Mouse (Mus musculus) layer of hippocampus, postnatal 10 days (tissue): ENCODE results near the gene Txnrd1. TPM values are rescaled to one million over a fixed set of nuclear protein-coding genes. Genes with fewer than 3 reads are reported as not detected.

ENCODE experiments used
- DNase-seq, 2 experiments: peaks; one replicate each; pipeline ENCODE4 v3.0.0; 2021; ENCODE audit warnings: low spot score in 2 of 2
- total RNA-seq, 2 experiments: library from RNA; stranded (reverse); gene quantifications; 2 replicates each; pipeline ENCODE4 v1.2.3; 2021

Gene Txnrd1
- total RNA-seq, 2 experiments from 2014 or later: 74.1 to 77.4 TPM

DNA sequence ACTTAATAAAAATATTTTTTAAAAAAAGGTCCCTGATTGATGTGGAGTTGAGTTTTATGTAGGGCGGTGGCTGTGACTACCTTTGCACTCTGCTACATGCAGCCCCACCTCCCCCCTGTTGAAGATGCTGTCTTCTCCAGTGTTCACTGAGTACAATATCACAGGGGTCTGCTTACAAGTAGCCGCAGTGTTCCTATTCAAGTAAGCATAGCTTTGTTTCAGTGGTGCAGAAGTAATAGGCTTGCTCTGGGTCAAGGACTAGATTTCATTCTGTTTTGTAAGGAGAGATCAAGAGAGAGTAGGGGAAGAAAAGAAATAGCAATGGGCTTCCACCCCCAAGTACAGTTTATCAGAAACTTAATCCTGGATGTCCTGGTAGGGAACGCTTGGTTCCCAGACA lies 16.2 kb upstream of the Txnrd1 start:
- no peak for DNase-seq

DNA sequence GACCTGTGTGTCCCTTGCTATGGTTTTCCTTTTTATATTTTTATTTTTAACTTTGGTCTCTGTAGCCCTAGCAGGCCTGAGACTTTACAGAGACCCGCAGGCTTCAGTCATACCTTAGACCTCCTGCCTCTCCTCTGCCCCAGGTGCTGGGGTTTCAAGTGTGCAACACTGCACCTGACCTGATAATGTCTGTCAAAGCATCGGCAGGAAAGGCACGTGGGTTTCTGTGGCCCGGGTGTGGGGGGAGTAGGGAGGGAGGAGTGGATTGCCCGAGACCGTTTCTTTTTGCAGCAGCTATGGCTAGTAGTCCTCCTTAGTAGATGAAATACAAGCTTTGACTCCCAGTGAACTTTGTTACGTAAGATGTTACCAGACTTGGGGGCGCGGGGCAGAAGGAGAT lies 15.8 kb upstream of the Txnrd1 start:
- DNase-seq: no peak

DNA sequence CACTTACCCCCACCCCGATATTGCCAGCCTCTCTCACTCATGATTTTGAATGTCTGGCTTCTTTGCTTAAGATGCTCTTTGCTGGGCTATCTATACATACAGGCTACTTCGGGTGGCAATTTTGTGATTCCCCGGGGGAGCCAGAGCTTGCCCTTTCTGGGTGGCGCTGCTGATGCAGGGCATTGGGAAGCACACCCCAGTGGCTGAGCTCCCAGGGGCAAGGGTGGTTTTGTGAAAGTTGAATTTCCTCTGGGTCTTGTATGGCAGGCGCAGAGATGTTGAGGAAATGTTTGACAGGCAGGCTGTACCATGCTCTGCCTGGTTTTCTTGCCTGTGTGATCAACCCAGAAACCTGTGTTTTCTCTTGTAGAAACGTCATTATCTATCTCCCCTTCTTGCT lies 15.1 kb upstream of the Txnrd1 start:
- DNase-seq: no peak

DNA sequence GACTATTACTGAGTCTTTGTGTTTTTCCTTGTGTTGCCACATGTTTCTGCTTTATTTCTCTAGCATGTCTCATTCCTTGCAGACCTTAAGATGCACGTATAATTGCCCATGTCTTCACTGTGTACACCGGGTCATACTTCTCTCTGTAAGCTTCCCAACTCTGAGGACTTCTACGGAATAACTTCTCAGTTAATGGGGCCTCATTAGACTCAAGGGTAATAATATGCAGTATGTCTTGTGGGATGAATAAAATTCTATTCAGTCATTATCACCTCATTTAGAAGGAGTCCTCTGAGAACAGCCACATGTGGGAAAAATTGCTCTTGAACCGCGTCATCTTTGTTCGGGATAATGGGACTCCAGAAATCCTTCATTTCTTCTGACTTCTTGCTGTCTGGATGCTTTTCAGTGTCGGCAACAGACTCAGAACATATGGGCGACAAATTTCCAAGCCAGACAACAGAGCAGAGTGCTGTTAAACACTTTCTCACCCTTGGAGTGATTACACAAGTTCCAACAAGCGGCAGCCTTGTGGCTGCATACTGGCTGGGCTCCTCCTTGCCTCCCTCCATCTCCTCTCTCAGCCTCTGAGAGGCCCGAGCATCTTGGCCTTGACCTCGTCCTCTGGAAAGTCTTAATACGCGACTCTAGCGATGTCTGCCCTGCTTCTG lies 10.5 kb upstream of the Txnrd1 start:
- no peak for DNase-seq

DNA sequence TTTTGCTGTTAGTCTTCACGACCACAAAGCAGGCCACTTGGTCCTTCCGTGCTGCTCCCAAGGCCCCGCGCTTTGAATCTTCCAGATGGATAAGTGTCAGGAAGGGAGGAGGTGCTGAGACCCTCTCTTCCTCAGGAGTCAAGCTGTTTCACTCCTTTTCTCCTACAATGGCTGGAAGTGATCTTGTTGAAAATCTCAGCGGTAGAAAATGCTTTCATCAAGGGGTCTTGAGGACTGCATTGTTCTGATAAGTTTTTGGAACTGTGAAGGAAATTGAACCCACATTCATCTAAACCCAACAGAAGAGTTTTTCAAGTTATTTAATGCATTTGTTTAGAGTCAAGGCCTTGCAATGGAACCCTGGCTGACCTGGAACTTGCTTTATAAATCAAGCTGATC lies 10.0 kb upstream of the Txnrd1 start:
- no peak for DNase-seq

DNA sequence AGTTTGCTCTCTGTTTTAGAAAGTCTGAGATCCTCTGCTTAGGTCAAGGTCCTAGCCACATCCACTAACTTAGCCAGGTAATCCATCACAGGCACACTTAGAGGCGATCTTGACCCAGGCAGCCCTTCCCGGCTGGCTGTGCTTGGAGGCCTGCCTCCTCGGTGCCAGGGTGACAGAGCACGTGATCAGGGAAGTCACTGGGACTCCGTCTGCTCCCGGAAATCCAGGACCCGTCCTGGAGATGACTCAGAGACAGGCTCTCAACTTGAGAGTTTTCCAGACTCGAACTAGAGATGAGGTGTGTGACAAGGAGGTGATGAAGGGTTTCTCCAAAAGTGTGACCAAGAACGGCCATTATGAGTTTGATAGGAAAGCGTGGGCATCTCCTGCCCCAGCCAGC lies 9.2 kb upstream of the Txnrd1 start:
- DNase-seq: no peak

DNA sequence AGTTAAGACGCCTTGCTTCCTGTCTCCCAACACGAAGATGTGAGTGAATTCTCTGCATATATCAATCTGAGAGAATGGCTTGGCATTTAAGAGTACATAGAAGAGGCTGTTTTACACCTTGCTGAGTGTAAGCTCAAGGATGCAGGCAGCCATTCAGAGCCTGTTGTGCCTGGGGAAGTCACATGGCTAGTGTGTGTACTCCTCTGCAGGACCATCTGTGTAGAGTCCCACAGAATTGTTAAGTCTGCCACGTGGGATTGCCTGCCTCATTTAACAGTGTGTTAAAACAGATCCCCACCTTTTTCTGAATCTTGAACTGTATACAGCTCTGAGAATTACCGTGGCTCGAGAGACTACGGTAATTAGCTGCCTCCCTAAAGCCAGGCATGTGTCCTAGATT lies 7.2 kb upstream of the Txnrd1 start:
- DNase-seq: no peak

DNA sequence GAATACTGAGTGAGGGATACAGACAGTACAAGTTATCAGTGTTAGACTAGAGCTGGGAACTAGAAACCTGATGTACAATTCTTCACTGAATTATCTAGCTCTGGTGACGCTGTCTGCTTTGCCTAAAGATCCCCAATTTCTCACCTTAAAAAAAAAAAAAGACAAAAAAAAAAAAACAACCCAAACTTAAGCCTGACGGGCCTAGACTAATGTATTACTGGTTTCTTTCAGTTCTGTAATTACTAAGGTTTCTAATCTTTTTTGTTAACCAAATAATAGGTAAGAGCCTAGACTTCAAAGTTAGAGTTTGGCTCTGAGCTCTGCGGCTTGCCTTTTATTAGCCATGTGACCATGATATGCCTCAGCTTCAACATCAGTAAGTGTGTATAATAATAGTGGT lies 2.1 kb downstream of the Txnrd1 start:
- DNase-seq: no peak

DNA sequence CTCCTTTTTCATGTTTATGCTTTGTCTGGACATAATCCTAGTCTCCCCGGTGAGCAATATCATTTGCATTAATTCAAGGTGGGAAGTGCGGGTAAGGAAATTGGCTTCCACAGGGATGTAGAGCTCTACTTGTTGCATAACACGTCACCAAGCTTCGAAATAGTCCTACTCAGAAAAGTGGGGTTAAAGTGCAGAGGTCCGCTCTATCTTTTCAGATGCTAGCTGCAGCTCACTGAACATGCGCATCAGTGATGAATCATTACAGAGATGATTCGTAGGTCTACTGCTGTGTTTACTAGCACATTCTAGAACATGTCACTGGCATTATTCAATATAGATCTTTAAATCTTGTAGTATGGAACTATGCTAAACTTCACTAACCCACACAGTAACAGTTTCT lies 4.6 kb downstream of the Txnrd1 start:
- DNase-seq: no peak

DNA sequence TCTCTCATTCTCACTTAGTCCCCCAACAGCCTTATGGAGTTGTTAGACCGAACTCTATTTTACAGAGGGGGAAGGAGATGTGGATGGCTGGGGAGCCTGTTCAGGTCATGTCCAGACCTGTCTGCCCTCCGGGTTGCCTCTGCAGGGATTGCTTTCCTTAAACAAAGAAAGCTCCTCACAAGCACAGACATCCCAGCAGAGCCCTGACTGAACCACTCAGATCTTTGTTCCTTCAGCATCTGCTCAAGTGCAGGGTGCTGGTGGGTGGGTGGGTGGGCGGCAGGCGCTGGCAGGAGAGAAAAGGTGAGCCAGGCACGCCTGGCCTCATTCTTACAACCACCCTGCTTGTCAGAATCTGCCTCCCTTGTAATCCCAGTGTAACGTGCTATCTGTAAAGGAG lies 10.3 kb downstream of the Txnrd1 start:
- no peak for DNase-seq

DNA sequence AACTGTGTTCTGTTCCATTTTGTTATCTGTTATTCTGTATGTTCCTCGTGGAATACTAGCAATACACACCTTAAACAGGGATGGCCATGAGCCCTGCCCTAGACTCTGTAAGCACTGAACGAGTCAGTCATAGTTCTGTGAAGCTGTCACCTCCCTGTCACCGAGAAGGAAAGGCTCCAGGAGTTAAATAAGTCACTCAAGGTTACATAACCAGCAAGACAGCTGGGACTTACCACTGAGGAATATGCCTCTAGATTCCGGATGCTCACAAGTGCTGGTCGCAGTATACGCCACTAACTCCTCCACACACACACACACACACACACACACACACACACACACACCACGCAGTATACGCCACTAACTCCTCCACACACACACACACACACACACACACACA lies 11.0 kb downstream of the Txnrd1 start:
- DNase-seq: no peak

DNA sequence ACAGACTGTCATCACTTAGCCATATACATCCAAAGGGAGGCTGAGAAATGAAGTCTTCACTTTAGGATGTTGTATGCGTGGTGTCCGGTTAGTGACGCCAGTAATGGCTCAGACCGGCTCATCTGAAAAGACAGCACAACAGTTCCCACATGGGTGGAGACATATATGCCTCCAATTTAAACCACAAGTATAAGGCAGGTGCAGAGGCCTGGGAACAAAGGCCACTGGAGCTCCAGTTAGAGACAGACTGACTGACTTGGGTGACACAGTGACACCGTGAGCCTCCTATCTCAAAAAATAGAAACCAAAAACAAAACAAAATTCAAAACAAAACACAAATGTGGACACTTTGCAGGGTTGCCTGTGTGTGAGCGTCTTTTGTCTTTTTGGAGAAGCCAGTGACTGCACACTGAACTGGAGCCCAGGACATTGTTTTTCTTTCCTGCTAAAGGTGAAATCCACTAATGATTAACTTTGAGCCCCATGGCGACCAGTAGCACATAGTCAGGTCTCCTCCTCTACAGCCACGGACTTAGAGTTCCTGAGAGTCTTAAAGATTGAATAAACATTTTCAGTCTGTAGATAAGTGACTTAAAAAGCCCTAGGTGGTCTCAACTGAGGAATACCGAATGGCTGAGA lies 14.2 kb downstream of the Txnrd1 start:
- no peak for DNase-seq

DNA sequence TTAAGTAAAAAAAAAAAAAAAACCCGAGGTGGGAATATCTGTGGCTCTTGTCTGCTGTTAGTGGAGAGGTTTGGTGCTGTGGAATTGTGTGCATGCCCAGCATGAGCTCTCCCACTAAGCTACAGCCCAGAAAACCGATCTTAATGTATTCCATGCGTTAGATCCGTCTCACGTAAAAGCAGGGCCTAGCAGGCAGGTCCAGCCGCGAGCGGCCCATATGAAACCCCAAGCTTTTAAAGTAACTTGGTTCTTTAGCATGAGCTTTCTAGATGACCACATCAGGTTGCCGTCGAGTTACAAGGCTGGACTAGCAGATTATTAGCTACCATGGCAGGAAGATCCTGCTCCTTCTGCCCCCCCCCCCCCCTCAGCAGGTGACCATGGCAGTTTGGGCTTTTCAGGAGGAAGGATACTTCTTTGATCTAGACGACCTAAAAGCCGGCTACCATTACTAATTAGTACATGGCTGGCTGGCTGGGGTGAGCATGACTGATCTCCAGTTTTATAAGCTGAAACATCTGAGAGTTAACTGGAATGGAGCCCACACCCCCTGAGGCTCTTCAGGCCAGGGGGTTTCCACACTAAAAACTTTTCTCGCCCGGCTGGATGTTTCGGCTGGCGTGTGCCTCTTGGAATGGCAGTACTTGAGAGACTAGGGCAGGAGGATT lies 16.1 kb downstream of the Txnrd1 start:
- no peak for DNase-seq

DNA sequence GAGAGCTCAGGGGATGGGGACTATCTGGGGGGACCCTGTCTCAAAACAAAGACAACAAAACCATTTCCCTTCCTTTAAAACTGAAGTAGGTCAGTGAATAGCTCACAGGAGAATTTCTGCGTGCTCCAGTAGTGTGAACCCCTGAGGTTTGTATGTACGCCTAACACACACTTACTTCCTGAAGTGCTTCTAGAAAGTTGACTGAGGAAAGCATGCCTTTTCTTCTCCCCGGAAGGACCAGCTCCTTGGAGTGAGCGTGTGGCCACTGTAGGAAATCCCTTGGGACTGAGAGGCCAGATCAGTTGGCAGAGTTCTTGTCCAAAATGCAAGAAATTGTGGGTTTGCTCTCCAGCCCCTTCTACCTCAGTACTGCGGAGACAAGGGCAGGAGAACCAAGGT lies 16.6 kb downstream of the Txnrd1 start:
- DNase-seq: no peak

DNA sequence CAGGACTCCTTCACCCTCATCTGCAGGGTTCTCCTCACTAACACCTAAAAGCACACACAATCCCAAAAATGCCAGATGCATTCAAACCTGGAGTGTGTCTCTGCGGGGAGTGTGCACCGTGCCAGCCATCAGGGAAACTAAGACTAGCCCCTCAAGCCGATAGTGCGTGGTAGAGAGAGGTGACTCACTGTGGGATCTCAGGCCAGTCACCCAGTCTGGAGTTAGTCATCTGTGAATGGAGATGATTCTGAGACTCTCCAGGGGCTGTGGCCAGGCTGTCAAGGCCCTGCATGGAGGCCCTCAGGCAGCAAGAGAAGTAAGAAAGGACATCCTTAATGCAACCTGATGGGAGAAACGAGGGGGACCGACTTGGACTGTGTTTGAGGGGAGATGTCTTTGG lies 18.0 kb downstream of the Txnrd1 start:
- no peak for DNase-seq

DNA sequence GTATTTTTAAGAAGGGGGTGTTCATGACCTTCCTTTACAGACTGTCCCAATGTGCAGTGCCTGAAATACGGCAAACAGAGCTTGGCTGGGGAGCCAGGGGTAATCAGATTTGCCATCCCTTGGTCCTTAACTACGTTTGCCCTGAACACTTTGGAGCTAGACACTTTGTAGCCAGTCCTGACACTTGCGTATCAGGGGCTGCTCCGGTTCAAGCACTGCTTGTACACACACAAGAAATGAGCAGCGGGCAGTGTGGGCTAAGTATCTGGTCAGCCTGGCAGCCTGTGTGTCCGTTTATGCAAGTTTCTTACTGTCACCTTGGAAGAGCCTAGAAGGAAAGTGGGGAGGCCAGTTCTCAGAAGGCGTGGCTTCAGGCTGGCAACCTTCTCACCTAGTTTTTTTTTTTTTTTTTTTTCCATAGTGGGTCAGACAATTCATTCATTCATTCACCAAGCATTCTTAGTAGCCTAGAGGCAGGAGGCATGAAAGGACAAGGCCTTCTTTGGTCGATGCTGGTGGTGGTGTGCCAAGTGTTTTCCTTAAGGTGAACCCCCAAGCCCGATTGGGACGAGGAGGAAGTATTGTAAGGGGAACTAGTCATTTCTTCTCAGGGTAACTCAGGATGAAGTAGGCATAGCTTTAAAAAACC lies 24.4 kb downstream of the Txnrd1 start:
- DNase-seq: no peak

DNA sequence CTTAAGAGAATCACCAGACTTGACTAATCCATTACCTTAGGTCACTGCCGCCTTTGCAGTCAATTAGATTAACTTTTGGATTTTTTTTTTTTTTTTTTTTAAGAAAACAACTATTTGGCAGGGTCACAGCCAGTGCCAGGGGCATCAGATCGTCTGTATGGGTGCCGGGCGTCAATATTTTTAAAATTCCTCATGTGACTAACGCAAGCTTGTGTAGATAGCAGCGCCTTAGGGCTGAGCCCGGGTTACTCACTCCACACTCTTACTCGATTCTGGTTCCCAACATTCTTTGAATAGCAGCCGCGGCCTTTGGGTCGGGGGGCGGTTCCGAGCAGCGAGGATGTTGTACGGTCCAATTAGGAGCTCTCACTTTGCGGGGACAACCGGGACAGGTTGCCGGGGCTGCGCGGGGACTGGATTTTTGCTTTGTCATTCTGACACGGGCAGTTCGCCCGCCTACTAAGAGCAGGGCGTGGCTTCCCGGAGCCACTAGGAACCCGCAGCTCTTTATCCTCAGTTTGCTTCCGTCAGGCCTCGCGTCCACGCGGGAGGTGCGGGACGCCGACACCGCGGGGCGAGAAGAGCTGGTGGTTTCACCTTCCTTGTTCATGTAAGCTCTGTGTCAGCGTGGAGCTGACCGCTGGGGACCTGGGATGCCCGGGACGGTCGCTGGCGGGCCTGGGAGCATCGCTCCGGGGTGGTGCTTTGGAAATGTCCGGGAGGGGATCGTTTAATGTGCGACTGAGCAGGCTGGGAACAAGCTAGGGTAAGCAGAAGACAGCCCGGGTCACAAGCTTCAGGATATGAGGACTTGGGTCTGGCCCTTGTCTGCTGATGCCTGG lies 25.2 kb downstream of the Txnrd1 start:
- peak; percentile 83 to 89 for DNase-seq

DNA sequence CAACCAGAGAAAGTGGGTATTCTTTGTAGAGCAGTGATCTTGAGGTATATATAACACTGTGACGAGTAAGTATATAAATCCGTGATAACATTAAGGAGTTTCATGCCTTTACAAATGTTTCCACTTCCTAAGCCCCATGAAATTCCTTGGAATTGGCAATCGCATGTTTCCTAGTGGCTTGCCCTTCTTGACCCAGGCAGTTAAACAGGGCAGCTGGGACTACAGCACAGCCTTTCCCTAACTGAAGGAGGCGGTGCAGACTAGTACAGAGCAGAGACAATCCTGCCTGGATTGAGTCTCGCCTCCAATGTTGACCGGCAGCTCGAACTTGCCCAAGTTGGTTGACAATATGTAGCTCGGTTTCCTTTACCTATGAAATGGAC lies 25.8 kb downstream of the Txnrd1 start:
- DNase-seq: peak; percentile 24 to 45

DNA sequence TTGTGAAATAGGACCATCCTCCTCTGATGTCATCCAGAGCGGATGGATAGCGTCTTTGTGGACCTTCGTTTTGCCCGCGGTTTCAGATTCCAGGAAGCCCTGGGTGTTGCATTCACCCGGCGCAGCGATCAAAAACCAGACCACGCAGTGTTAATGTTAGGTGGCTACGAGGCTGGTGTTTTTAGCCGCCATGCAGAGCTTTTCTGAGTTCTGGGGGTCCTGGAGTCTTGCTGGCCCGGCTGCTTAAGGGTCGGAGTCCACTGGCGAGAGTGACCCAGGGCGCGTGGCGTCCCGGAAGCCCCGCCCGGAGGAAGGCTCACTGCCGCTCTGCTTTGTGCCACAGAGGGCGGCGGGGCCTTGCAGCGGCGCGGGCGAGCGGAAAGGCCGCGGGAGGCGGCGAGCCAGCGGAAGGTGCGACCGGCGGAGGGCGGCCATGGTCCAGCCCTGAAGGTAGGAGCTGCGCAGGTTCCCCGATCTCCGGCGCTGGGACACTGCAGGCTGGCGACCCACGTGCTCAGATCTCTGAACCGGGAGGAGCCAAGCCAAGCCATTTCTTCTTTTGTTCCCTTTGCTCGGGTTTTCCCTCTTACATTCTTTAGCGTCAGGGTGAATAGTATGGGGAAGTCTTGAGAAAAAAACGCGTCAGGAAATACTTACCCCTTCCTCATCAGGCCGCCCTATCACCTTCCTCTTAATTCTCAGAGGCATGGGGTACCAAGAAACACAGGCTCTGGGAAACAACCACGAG lies 26.6 kb downstream of the Txnrd1 start:
- DNase-seq: peak; percentile 57 to 71

DNA sequence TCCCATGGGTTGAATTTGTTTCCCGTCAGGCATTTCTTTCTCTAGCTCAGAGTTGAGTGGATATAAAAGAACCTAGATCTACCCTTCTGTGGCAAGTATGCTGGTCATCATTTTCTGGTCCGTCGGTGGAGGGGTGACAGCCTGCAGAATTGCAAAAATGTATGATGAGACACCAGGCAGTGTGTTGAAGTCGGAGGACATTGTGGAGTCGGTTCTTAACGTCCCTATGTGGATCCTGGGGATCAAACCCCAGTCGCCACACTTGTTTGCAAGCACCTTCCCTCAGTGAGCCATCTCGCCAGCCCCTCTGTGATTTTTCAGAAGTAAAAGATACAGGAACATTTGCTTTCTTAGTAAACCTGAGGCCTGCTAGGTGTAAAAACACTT lies 27.2 kb downstream of the Txnrd1 start:
- DNase-seq: no peak
